Mouse (Mus musculus) heart, adult 18-20 months (tissue): ENCODE data around the gene Chaf1a. TPM values are rescaled to one million over a fixed set of nuclear protein-coding genes. Genes with fewer than 3 reads are reported as not detected.

Source experiments
- DNase-seq, 2 experiments: peaks; one replicate each; pipeline ENCODE4 v3.0.0; 2021 to 2022; ENCODE audit warnings: mixed read lengths in 1 of 2
- total RNA-seq, 2 experiments: library from RNA; stranded (reverse); gene quantifications; 2 replicates each; pipeline ENCODE4 v1.2.3; 2021

Chaf1a gene
- total RNA-seq, 2 experiments from 2014 or later: 1.1 to 1.3 TPM

GRCm38 (mm10) chr17:56018347-56019131, 21.7 kb upstream of the Chaf1a start:
- DNase-seq: no peak

GRCm38 (mm10) chr17:56020400-56021084, 19.7 kb upstream of the Chaf1a start:
- no peak for DNase-seq

DNA sequence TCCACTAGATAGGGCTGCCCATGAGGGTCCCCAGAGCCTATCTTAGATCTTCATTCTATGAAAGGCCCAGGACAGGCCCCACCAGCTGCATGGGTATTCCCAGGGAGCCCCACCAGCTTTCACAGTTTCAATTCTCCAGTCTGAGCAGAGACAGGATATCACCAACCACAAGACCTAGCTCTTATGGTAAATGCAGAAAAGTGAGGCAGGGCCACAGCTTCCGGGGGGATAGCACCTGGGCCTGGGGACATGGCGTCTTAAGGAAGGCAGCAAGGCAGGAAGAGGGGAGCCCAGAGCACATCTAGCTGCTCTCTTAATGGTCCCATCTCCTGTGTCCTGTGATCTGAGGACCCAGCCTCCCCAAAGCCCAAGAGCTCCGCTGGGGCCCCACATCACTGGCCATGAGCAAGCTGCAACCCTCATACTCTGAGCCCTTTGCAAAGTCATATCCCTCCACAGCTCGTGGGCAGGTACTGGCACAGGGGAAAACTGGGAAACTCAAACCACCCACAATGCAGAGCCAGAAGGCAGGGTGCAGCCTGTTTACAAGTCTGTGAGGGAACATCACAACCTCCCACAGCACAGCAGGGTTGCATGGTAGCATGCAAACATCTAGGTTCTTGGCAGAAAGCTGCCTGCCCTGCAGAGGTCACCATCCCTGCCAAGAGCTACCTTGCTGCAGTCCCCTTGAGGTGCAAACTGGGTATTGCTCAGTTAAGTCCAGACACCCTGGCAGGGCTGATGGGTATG, 18.9 kb upstream of the Chaf1a start:
- DNase-seq: no peak

DNA sequence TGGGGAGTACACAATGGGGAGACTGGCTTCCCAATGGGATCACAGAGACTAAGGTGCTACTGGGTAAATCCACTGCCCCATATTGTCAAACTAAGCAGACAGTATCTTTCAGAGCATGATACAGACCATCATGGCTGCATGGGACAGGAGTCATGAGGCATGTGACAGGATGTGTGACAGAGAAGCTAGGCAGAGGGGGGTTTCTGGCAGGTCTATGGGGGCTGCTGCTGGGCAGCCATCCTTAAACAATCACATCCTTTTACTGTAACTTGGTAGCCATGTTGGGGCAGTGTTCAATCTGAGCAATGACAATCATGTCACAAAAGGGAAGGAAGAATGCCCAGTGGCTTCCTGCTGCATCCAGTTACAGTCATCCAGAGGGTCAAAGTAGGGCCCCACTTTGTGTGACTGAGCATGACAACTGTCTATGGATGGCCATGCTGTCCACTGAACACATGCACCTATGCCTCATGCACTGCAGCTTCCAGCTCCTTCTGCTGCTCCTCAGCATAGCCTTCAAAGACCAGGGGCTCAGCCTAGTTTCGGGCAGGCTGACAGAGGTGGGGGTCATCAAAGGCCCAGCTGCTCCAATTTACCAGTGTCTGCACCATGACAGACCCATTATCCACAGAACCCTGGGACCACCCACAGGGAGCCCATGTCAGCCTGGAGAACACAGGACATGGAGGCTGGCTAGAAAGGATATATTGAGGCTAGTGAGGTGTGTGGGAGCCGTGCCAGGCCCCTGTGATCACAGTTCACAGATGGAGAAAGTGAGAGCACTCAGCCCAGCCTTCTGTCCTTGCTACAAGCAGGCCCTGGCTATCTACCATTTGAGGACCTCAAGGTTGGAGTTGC, 17.9 kb upstream of the Chaf1a start:
- DNase-seq: no peak

DNA sequence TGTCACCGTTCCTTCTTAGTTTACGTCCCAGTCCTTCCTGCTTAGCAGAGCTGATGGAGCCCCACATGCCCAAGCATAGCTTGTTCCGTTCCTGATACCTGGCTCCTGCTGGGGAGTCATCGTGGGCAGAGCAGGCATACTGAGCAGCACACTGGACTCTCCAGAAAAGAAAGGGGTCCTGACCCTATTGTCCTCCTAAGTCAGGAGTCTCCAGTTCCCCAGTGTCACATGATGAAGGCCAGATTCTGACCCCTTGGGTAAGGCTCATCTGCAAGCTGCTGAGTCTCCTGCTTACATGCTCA, 17.3 kb upstream of the Chaf1a start:
- DNase-seq: no peak

- DNase-seq: peak in 1 of 2 experiments; percentile 58
Measured at GRCm38 (mm10) chr17:56023386-56023785, 16.9 kb upstream of the Chaf1a start.

GRCm38 (mm10) chr17:56024476-56024875, 15.8 kb upstream of the Chaf1a start:
- no peak for DNase-seq

DNA sequence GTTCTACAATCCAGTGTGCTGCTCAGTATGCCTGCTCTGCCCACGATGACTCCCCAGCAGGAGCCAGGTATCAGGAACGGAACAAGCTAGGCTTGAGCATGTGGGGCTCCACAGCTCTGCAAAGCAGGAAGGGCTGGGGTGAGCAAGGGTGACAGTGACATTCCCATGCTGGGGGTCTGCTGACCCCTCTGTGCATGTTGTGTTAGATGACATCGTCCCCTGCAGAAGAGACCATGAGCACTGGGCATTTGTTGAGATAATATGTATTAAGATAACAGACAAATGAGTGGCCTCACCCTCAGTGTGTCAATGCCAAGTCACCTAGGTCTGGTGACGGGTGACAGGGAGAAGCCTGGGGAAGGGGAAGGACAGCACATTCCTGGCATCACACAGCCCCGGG, 15.3 kb upstream of the Chaf1a start:
- no peak for DNase-seq

GRCm38 (mm10) chr17:56026303-56026702, 13.9 kb upstream of the Chaf1a start:
- DNase-seq: peak in 1 of 2 experiments; percentile 17

DNA sequence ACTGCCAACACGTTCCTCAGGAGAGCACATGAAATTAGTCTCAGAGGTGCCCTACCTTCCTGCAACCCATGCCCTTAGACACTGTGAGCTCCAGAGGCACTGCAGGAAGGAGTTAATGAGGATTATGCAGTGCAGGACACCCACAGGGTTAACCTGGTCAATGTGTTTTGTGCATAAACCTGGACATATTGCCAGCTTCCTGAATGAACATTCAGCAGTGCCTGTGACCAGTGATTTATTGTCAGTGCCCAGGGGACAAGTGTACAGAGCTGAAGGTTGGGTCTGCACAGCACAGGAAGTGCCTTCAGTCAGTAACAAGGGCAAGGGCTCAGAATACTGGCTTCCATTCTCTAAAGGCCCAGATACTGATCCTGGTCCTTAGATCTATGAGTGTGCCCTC, 13.4 kb upstream of the Chaf1a start:
- no peak for DNase-seq

- DNase-seq: peak in 1 of 2 experiments; percentile 36
Measured at GRCm38 (mm10) chr17:56027801-56028441, 12.3 kb upstream of the Chaf1a start.

GRCm38 (mm10) chr17:56030238-56030870, 9.9 kb upstream of the Chaf1a start:
- peak in 1 of 2 experiments; percentile 5 for DNase-seq

- DNase-seq: peak; percentile 47 to 78
Measured at GRCm38 (mm10) chr17:56030919-56031318, 9.3 kb upstream of the Chaf1a start.

GRCm38 (mm10) chr17:56031431-56031830, 8.8 kb upstream of the Chaf1a start:
- peak in 1 of 2 experiments; percentile 9 for DNase-seq

DNA sequence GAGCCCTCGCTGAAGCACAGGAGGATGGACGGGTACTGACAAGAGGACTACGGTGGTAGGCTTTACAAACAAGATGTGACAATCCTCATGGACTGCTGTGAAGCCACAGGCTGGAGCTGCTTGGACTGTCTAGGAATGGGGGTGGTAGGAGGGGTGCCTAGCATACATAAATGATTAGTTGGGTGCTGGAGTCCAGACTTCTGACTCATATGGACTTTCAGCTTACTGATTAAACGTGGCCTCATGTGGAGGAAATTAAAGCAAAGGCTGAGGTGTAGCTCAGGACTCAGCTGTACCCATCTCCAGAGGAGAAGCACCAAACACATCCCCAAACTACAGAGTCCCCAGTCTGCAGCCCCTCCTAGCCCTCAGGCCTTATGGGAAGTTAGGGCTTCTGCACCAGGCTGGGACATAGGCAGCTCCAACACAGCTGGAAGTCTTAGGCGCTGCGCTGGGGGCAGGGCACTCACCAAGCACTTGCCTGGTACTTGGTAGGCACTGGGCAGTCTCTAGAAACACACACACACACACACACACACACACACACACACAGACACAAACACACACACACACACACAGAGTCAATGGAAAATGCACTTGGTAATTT, 8.0 kb upstream of the Chaf1a start:
- no peak for DNase-seq

DNA sequence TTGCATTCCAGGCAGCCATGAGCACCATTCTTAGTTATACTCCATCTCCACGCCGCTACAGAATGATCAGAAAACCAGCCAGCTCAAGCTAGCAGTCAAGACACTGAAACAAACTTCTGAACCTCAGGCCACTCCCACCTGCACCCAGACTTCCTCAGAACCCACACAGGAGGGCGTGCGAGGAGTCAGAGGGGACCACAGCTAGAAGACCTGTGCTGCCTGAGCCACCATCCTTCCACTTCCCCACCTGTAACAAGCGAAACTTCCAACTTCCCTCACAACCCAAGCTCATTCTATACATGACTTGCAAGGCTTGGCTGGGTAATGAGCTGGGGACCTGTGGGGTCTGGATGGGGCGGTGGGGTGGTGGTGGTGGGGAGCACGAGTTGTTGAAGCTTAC, 7.4 kb upstream of the Chaf1a start:
- peak in 1 of 2 experiments; percentile 21 for DNase-seq

GRCm38 (mm10) chr17:56034040-56034725, 6.1 kb upstream of the Chaf1a start:
- DNase-seq: peak; percentile 50 to 70

DNA sequence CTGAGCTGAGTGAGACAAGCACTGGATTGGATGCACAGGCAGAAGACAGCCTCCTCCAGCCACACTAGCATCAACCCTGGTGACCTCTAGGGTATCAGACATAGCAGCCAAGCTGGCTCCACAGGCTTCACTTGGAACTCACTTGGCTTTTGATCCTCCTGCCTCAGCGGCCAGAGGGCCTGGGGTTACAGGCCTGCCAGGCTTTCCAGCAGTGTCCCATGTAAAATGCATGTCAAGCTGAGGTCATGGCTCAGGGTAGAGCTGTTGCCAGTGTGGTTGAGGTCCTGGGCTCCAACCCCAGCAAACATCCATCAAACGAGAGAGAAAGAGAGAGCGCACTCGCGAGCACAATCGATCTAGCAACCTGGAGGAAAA, 5.5 kb upstream of the Chaf1a start:
- DNase-seq: peak in 1 of 2 experiments; percentile 17

GRCm38 (mm10) chr17:56035216-56035615, 5.0 kb upstream of the Chaf1a start:
- DNase-seq: peak in 1 of 2 experiments; percentile 12
